Mouse (Mus musculus) c-Kit-positive CD71-positive TER-119-positive erythroid progenitor cells, embryonic 14.5 days (primary cell): ENCODE measurements at regions not wholly inside any gene's neighbourhood (a gene's known extent, or its start where the extent isn't known, plus 50 kb on each side); places are given as distances from the start of the nearest gene placed in this dataset.

Experiments
- DNase-seq: peaks from one replicate; pipeline ENCODE4 v3.0.0-alpha.2; 2013; ENCODE audit warnings: low spot score

DNA sequence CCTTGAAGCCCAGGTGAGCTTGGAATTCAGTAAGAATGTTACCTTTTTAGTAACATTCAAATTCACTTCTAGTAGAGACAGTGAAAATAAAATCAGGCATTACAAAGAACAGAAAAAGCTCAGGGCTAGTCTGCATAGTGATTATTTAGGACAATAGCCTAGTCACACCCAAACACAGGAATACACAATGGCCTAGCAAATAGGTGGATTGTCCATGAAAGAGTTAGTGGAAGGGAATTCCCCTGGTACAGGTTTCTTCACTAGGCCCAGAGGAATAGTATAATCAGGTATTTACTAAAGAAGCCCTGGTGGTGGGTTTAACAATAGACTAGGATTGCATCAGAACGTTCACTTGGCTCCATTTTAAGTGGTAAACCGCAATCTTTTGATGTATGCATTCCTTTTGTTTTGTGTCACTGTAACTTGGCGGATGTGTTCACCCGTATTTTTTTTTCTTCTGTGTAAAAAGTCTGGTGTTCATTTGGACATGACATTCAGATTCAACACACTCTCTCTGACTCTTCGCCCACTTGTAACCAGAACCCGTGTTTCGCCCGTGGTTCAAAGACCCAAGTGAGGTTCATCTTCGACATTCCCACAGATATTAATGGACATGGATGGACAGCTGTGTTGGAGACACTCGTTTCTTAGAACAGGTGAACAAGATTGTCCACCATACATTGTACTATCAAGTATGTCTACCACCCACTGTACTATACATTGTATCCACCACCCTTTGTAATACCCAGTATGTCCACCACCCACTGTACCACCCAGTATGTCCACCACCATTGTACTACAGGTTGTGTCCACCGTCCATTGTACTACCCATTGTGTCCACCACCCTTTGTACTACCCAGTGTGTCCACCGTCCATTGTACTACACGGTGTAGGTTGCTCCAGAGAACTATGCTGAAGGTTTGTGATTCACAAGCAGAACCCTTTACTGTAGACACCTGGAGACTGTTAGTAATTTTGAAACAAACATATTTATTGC lies 146.9 kb upstream of the Negr1 start:
- no peak for DNase-seq

DNA sequence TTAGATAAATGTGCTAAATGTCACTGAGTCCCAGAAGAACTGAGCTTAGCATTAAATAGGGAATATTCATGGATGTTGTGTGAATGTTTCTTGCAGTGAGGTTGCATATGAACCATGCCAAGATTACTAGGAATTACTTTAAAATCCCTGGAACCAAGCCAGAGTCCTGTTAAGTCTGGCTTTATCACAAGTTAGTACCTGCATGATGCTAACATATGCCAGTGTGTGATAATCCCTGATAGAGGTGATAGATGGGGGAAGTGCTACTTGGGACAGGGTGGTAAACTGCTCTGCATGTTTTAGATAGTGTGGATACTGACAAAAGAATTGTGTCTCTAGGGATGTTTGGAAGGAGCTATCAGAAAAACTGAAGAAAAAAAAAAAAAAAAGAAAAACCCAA lies 143.5 kb upstream of the Negr1 start:
- peak; percentile 68 for DNase-seq

DNA sequence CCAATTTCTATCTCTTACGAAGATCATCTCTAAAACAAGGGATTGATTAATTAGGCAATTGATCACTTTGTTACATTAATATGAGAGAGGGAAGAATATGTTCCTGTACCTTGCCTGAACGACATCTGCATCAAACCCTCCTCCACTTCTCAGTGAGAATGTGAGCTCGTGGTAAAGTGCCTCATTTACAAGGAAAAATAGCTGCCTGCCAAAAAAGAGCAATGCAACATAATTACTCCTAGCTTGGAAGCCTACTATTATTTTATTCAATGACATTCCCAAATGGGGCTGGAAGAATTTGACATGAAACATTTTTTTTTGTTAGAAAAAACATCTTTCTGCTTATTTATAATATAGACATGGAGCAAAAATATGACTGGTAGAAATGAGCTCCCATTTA lies 138.5 kb upstream of the Negr1 start:
- no peak for DNase-seq

DNA sequence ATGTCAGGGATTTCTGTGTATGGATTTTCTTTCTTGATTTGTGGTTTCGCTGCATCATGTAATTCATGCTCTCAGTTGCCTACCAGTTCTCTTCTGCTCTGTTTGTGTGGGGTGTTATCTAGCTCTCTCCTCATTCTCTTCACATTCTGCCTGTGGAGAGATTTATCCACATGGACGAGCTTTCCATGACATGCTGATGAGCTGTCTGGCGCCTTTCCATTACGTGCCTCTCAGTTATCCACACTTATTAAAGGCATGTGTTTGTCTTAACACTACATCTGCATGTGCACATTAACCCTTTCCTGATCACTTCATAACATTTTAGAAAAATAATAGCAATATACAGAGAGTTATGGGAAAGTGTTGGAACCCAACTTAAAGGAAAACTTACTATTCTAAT lies 106.6 kb upstream of the Negr1 start:
- DNase-seq: no peak

- no peak for DNase-seq
These were observed 98.3 kb upstream of the Negr1 start for GRCm38 (mm10) chr3:156463299-156463698.

DNA sequence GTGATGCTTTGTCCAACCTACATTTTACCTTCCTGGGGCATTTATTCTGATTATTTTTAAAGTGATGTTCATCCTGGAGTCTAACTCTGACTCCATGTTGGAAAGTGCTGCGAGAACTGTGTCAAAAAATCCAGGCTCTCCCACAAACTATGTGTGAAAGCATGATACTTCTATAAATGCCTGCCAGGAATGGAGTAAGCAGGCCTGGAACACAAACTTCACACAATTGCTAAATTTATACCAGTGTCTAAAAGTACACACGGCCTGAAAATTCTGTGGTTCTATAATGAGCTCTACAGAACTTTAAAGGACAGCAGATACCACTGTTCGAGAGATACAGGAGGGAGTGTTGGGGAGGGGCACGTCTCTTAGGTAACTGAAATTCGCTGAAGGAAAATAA lies 96.0 kb upstream of the Negr1 start:
- no peak for DNase-seq

DNA sequence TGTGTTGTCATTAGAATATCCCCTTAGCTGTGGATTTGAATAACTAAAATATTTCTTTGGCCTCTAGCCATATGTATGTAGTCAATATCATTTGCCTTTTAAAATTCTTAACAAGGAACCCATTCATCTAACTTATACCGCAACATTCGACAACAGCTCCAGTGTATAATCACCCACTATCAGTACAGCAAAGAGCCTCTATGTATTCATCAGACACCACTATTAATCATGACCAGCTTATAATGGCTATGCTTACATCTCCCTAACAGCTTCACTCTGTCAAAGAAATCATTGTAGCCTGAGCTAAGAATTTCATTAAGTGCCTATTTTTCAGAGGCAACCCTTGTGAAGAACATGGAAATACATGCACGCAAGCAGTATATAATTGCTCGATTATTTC lies 88.9 kb upstream of the Negr1 start:
- no peak for DNase-seq
